Mouse (Mus musculus): Measurements from ENCODE around the gene Avl9.

The Avl9 gene

DNA sequence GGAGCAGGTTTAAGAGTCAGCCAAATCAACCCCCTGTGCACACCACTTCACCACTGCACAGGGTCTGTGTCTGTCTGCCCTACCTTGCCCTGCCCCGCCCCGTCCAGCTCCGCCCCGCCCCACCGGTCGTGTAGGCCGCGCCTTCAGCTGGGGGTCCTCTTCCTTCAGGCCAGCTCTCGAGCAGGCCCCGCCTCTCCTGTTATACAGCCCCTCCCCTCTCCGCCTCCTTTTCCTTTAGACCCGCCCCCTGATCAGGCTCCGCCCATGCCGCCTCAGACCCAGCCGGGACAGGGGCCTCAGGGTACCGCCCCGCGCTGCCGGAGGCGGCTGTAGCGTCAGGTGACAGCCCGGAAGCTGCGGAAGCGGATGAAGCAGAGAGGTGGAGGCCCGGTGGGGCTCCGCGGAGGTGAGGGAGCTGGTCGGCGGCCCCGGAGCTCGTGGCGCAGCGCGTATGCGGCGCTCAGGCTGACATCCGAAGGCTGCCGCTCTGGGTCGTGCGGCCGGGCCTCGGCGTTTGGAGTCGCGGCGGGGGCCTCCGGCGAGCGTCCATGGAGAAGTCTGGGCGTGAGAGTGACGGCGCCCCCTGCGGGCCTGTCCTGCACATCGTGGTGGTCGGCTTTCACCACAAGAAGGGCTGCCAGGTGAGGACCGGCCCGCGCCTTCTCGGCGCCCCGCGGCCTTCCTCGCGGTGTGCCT, at the start of gene Avl9:
Gene Avl9, plus strand, starts transcription at position 326 of the 696 bp plus-strand sequence.
- peak; percentile 98 to 99 for DNase-seq (ENCODE audit: low spot score in 2 of 2)

DNA sequence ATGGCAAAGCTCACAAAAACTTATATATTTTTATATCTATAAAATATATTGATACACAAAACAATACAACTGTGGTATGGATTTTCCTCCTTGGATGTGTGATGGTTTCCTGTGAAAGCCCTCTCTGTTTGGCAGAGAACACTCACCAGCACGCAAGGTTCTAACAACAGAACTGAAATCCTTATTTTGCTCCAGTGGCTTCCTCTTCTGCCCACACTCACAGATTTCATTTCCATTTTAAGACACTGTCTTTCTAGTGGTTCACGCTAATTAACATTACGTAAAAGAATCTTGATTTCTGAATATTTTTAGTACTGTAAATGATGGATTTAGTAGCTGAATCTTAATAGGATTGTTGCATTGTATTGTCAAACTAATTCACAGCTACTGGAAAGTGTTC, 26.5 kb upstream of the Avl9 start:
- DNase-seq (ENCODE audit: low spot score in 2 of 2), result no peak

DNA sequence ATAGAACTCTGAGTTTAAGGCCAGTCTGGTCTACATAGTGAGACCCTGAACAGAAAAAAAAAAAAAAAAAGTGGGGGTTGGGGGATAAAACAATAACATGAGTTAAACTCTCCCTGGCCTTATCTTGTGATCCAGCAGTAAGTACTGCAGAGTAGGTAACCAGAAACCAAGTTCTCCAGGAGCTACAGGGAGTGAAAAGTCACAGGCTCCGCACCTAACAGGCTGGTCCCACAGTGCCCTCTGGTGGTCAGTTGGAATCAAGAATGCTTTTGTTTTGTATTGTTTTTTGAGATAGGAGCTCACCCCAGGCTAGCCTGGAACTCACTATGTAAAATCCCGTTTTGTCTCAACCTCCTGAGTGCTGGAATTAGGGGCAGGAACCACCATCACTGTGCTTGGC, 23.5 kb upstream of the Avl9 start:
- DNase-seq (ENCODE audit: low spot score in 2 of 2), result peak; percentile 35 to 49

DNA sequence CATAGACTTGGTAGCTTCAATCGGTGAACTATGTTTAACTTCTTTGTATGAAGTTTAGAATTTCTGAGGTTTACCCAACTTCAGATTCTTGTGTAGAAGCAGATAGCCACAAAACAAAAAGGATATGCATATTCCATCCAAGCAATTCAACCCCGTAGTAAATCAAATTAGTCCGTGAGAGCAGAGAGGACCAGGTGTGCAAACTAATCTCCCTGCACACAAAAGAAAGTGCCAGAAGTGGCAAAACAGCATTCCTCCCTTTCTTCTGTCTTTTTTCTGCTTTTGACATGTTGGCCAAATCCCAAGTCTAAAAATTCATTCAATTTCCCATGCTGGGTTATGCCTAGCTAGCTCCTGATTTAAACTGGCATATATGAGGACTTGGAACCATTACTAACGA, 22.3 kb upstream of the Avl9 start:
- no peak for DNase-seq (ENCODE audit: low spot score in 2 of 2)

DNA sequence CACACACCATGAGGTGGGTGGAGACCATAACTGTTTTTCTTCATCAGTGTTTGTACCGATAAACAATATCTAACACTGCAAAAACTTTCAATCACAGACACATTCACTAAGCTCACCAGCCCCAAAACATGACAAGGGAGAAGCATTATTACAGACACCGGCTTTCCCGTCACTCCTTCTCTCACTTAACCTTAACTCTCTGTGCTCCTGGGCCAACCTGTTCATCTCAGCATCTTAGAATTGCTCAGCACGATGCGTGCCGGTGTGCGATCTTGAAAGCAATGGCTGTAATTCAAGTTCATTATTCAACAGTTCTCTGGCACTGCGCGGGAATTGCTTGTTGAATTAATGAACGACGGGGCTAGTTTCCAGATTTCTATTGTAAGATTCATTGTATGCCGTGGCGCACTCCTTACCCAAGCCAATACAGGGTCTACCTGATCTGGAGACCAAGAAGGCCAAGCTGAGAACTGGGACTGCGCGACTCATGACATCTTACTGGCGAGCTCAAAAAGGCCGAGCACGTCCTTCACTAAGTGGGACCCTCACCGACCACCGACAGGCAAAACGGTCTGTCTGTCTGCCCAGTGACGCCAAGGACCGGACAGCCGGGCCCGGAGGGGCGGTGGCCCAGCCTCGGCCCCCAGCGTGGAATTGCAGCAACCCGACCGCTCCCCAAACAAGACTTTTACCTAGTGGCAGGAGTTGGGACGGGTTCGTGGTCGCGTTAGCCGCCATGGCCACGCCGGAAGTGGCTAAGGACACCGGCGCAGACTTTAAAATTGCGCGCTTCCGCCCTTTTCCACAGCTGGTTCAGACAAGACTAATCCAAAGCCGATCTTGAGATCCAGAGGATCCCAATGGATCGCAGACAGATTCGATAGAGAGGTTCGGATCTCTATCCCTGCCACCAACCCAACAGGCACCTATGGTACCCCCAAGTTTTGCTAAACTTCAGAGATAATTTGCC, 10.5 kb upstream of the Avl9 start, which contains the start of gene Lsm5:
Gene Lsm5, minus strand, starts transcription at position 780 of the 970 bp plus-strand sequence.
- peak; percentile 80 to 83 for DNase-seq (ENCODE audit: low spot score in 2 of 2)

DNA sequence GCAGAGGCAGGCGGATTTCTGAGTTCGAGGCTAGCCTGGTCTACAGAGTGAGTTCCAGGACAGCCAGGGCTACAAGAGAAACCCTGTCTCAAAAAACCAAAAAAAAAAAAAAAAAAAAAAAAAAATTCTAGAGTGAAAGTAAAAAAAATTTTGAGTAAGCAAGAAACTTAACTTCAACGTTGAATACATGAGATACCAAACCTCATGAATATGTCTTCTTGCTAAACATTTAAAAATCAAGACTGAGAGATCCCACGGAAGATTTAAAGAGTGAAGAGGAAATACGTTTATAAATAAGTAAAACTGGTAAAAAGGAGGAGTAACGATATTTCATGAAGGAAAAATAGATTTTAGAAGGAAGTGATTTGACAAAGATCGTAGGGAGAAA, 519 bp upstream of the Avl9 start:
- no peak for DNase-seq (ENCODE audit: low spot score in 2 of 2)

DNA sequence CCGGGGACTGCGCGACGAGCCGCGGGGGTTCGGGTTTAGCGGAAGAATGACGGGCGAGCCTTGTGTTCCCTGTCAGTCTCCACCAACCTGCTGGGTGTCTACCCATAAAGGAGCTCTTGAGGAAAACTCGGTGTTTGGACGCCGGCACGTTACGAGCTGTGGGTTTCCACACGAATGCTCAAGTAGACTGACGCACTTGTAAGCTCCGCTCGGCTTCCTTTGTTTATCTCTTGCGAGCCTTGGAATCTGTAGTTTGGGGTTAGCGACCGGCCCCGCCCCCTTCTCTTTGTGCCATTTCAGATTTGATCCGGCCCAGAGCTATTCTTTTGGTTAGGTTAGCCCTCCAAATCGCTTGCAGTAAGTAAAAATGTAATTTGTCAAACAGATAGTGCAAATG, 569 bp downstream of the Avl9 start:
- DNase-seq (ENCODE audit: low spot score in 2 of 2), result no peak

DNA sequence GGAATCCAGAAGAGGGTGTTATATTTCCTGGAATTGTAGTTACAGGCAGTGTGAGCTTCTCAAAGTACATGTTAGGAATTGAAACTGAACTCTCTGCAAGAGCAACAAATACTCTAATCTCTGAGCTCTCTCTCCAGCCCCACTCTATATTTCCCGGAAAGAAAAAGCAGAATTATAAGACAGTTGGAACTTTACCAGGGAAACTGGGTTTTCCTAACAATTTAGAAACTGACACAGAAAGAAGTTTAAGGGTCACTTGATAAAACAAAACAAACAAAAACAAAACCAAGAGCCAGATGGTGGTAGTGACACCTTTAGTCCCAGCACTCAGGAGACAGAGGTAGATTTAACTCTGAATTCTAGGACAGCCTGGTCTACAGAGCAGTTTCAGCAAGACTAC, 4.4 kb downstream of the Avl9 start:
- no peak for DNase-seq (ENCODE audit: low spot score in 2 of 2)

DNA sequence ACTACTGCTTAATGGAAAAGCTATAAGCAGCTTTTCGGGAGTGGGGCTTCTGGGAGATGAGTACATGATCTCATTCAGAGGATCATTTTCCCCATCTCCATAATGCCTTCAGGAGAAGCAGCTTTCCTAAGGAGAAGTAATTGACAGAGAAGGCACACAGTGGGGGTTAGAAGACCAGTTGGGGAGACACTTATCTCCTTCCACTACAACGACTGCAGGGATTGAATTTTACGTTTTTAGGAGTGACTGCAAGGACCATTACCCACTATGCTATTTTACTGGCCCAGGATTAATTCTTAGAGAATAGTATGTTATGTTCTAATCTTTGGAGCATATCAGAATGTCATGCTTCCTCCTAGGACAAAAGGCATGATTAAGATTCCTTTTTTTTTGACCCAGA, 6.2 kb downstream of the Avl9 start:
- DNase-seq (ENCODE audit: low spot score in 2 of 2), result no peak

DNA sequence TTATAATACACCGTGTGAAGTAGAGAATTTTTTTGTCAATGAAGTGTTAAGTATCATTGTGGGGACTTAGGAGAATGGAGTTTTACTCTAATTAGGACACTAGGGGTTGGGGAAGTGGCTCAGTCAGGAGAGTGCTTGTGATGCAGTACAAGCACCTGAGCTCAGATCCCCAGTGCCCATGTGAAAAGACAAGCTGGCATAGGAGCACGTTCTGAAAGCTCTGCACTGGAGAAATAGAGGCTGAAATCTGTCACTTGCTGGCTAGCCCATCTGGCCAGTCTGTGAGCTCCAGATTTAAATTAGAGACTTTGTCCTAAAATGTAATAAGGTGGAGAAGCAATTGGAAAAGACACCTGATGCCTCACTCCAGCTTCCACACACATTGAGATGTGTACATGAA, 17.8 kb downstream of the Avl9 start:
- DNase-seq (ENCODE audit: low spot score in 2 of 2), result no peak

DNA sequence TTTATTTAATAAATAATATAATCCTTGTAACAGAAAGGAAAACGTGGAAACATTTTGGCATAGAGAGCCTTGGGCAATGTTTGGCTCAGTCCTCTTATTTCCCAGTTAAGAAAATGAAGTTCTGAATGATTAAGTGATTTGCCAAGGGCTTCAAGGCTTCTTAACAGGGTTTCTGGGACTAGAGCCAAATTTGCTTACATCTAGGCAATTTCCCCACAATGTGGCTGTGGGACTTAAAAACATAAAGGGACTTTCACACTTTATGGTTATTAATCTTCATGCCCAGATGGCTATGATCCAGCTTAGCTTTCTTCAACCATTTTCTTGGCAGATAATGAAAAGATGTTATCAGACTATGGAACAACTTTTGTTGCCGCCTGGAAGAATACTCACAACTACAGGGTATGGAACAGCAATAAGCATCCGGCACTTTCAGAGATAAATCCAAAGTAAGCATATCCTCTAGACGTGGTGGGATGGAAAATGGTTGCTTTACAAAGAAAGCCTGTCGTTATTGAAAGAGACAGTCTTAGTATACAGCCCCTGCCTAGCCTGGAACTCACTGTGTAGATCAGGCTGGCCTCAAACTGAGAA, 31.3 kb downstream of the Avl9 start:
- no peak for DNase-seq (ENCODE audit: low spot score in 2 of 2)

DNA sequence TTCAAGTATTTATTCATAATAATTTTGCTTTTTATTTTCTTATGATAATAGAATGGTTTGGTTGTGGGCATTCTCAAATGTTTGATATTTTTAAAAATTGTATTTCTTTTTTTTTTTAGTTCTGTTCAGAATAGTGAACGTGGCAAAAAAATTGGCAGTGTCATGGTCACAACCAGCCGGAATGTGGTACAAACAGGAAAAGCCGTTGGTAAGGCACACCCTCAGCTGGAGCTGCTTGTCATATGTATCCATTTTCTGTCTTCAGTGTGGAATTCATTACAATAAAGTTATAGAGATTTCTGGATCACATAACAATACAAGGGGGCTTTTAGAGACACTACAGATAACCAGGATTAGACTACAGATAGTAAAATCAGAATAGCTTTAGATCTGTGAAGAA, 39.0 kb downstream of the Avl9 start:
- no peak for DNase-seq (ENCODE audit: low spot score in 2 of 2)

DNA sequence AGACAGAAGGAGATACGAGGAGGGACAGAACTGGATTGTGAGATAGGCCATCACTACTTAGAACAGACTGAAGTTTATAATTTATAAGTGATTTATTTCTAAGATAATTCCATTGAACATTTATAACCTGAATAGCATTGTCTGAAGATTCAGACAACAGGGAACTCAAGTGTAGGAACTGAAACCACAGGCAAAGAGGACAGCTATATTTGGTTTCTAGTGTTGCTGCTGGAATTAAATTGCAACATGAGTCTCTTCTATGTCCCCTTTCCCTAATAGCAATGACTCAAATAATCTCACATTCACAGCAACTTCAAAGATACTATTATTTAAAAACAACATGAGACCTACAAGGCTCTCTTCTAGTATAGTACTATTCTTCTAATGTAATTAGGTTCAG, 41.4 kb downstream of the Avl9 start:
- DNase-seq (ENCODE audit: low spot score in 2 of 2), result no peak

DNA sequence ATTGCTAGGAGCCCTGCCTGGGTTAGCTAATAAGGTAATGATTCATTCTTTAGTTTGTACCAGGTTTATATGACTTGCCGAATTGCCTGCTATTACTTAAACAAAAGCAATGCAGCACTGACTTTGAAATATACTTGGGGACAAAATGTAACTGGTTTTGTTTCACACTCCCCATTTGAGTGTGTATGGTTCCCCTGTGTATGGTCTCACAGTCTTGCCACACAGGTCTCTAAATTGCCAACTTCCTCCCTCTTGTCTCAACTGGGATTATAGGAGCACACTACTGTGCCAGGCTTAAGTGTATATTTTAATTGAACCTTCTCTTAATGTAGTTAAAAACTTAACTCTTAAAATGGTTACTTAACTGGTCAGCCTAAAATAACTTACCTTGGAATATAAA, 44.6 kb downstream of the Avl9 start:
- DNase-seq (ENCODE audit: low spot score in 2 of 2), result no peak

DNA sequence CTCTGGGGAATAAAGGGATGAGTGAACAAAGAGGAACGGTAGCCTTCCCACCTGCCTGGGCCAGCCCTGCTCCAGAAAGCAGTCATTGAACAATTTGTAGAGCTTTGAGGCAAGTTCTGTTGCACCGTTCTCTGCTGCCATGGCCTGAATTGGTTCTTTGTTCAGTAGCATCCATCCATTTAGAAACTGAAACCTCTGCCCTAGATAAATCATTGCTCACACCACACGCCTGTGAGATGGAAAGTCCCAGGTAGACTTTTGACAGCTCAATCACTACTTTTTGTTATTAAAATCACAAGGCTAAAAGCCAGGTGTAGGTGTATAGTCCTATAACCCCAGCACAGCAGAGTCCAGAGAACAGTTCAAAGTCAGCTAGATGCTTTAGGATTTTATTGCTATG, 50.6 kb downstream of the Avl9 start:
- no peak for DNase-seq (ENCODE audit: low spot score in 2 of 2)

DNA sequence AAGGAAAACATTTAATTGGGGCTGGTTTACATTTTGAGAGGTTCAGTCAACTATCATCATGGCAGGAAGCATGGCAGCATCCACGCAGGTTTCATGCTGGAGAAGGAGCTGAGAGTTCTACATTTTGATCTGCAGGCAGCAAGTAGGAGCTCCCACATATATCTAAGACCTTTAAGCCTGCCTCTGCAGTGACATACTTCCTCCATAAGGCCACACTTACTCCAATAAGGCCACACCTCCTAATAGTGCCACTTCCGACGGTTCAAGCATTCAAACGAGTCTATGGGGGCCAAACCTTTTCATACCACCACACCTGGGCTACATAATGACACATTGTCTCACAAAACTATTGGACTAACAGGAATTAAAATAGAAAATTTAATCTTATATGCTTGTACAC, 51.0 kb downstream of the Avl9 start:
- no peak for DNase-seq (ENCODE audit: low spot score in 2 of 2)

DNA sequence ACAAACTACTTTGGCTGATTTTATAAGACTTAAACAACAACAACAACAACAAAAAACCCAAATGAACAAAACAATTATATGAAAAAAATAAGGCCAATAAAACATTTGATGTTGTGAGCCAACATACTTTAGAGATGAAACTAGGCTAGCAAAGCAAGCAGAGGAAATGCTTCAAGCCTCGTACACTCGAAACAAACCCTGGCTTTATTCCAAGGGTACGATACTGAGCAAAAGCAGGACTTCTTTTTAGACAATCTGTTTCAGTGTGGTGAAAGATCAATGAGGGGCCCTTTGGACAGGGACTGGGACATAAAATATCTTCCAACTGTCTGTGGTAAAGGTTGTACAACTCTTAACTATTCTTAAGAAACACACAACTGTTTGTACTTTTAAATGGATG, 61.1 kb downstream of the Avl9 start:
- DNase-seq (ENCODE audit: low spot score in 2 of 2), result no peak

DNA sequence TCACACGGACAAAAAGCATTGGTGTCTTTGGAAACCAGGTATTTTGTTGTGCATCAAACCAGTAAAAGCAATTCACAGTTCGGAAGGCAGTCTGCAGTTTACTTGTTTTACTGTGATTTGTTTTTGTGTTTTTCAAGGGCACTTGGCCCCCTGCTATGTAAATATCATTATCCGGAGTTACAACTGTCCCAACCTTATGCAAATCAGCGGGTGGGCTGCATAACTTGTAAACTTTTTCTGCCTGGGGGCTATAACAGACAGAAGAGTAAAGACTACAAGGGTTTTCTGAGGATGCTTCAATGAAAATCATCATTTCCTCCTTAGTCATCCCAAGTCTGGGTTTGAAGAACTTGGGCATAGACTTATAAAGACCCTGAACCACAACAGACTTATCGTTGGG, 64.9 kb downstream of the Avl9 start:
- DNase-seq (ENCODE audit: low spot score in 2 of 2), result no peak

DNA sequence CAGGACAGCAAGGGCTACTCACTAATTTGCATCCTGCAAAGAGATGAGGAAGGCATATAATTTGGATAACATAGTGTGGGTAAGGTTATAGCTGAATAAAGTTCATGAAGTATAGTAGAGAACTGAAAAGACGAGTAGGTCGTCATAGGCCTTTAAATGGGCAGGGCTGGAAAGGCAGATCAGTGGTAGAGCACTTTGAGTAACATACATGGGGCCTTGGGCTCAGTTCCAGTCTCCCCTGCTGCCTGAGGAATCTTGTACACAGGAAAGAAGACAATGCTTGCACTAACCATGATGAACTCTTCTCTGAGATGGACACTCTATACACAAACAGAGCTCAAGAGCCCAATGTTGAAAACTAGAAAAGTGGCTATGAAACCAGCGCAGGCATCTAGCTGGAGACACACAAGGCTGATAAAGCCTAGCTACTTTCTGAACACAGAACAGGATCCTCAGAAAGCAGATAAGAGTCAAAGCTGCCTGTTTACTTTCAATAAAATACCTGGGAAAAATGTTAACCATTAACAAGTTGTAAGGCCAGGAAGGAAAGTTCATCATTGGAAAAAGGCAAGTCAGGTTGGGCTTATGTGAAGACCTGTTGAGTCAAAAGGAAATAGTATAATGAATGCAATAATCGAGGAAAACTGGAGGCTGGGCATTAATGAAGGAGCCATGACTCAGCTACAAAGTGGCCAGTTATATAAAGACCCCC, 69.0 kb downstream of the Avl9 start:
- DNase-seq (ENCODE audit: low spot score in 2 of 2), result no peak

DNA sequence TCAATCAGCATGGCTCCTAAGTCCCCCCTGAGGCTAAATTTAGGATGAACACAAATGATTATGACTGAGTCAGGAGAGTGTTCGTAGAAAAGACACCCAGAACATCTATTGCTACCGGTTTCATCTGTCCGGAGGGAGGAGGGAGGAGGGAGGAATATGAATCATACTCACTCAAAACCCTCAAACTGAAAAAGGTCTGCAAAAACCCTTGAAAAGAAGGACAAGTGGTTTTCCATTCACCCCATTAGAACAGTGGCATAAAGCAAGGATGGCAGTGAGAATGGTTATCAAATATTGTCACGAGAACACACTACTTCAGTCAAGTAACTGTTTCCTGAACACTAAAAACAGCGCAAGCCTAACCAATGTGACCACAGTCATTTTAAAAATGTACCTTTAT, 70.4 kb downstream of the Avl9 start:
- DNase-seq (ENCODE audit: low spot score in 2 of 2), result no peak

DNA sequence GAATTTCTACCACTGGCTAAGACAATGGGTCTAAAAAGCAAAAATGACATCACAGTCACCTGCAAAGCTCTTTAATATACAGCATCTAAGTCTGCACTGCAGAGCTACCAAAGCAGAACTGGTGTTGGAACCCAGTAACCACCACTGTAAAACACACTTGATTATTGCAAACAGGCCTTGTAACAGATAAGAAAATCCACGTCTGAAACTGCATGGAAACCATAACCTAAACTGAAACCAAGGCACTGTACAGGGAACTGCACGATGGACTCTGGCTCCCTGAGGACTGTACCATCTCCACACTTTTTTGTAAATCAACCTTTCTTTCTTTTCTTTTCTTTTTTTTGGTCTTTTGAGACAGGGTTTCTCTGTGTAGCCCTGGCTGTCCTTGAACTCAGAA, 73.0 kb downstream of the Avl9 start:
- no peak for DNase-seq (ENCODE audit: low spot score in 2 of 2)

DNA sequence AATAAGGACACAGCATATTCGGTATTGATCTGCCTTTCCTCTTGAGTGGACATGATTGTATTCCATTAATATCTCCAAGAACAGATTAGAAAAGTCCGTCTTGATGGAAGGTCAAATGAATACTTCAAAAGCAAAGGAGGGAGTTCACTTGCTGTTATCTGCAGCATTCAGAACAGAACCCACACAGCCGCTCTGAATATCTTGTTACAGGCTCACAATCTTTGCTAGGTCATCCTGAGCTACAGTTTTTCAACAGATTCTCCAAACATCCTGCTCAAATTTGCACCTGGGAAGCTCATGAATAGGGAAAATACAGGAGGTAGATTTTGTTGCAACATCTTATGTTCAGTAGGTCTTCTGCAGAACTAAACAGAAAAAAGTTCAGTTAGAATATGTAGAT, 74.6 kb downstream of the Avl9 start:
- no peak for DNase-seq (ENCODE audit: low spot score in 2 of 2)

All from spleen, postnatal 36 days (tissue).